Mouse (Mus musculus) myocyte (in vitro differentiated cells): ENCODE data around the gene Nxn. TPM values are rescaled to one million over a fixed set of nuclear protein-coding genes. Genes with fewer than 3 reads are reported as not detected.

Source experiments
- H3K27me3 ChIP-seq: one replicate; pipeline ENCODE4 v1.6.1; 2011; ENCODE audit not compliant: control insufficient read depth, insufficient read depth, insufficient read length
- H3K36me3 ChIP-seq: one replicate; pipeline ENCODE4 v1.6.1; 2011; ENCODE audit not compliant: control insufficient read depth, insufficient read depth
- H3K4me2 ChIP-seq: one replicate; pipeline ENCODE4 v1.6.1; 2011; ENCODE audit warnings: low read depth, control low read depth
- H3K4me3 ChIP-seq: one replicate; pipeline ENCODE4 v1.5.1; 2011; ENCODE audit warnings: mild to moderate bottlenecking, control low read depth, moderate library complexity
- H3K79me2 ChIP-seq: one replicate; pipeline ENCODE4 v1.6.1; 2011; ENCODE audit not compliant: control insufficient read depth, insufficient read depth
- H3ac ChIP-seq: one replicate; pipeline ENCODE4 v1.6.1; 2011; ENCODE audit not compliant: control insufficient read depth, insufficient read length
- CEBPB ChIP-seq: IDR thresholded peaks from 2 replicates; pipeline ENCODE4 v1.6.1; 2011; ENCODE audit warnings: mild to moderate bottlenecking, moderate library complexity; ENCODE audit not compliant: poor library complexity, insufficient read depth, severe bottlenecking
- E2F4 ChIP-seq: IDR thresholded peaks from one replicate; pipeline ENCODE4 v1.6.1; 2011; ENCODE audit warnings: mild to moderate bottlenecking, control low read depth, moderate library complexity; ENCODE audit not compliant: insufficient read depth
- MAX ChIP-seq: IDR thresholded peaks from one replicate; pipeline ENCODE4 v1.6.1; 2011; ENCODE audit warnings: low read depth, mild to moderate bottlenecking, control low read depth
- MYOD1 ChIP-seq, 3 experiments: IDR thresholded peaks; one replicate each; pipeline ENCODE4 v1.6.1; 2011; ENCODE audit warnings: control low read depth in 2 of 3, low read depth in 2 of 3, mild to moderate bottlenecking in 2 of 3, moderate library complexity in 1 of 3; ENCODE audit not compliant: insufficient read length in 2 of 3, control insufficient read depth in 1 of 3
- MYOG ChIP-seq, 3 experiments: IDR thresholded peaks; one replicate each; pipeline ENCODE4 v1.6.1; 2011; ENCODE audit warnings: control low read depth in 2 of 3, low read depth in 2 of 3, mild to moderate bottlenecking in 2 of 3; ENCODE audit not compliant: insufficient read length in 2 of 3, control insufficient read depth in 1 of 3, insufficient read depth in 1 of 3
- POLR2A ChIP-seq: IDR thresholded peaks from one replicate; pipeline ENCODE4 v1.6.1; 2011; ENCODE audit warnings: low read depth, mild to moderate bottlenecking, control low read depth, moderate library complexity; ENCODE audit not compliant: insufficient read length
- POLR2AphosphoS2 ChIP-seq: IDR thresholded peaks from one replicate; pipeline ENCODE4 v1.6.1; 2011; ENCODE audit warnings: low read depth, control low read depth; ENCODE audit not compliant: insufficient read length
- REST ChIP-seq: IDR thresholded peaks from one replicate; pipeline ENCODE4 v1.6.1; 2011; ENCODE audit warnings: mild to moderate bottlenecking, control low read depth, moderate library complexity; ENCODE audit not compliant: insufficient read depth, insufficient read length
- SRF ChIP-seq: IDR thresholded peaks from one replicate; pipeline ENCODE4 v1.6.1; 2011; ENCODE audit warnings: low read depth; ENCODE audit not compliant: control insufficient read depth, insufficient read length
- TCF12 ChIP-seq: IDR thresholded peaks from one replicate; pipeline ENCODE4 v1.6.1; 2011; ENCODE audit warnings: mild to moderate bottlenecking, control low read depth; ENCODE audit not compliant: poor library complexity, insufficient read depth, severe bottlenecking
- TCF3 ChIP-seq: IDR thresholded peaks from one replicate; pipeline ENCODE4 v1.6.1; 2011; ENCODE audit warnings: low read depth, control low read depth; ENCODE audit not compliant: insufficient read length
- USF1 ChIP-seq: IDR thresholded peaks from one replicate; pipeline ENCODE4 v1.6.1; 2011; ENCODE audit warnings: low read depth, mild to moderate bottlenecking, control low read depth, moderate library complexity
- polyA plus RNA-seq: library from polyadenylated mRNA; unstranded; fragments of >200 nt; fragmentation: generic; extraction: Trizol; gene quantifications from one replicate; pipeline ENCODE4 v1.2.1, GENCODE M21; 2012; ENCODE audit warnings: missing spikeins

The Nxn gene
- polyA plus RNA-seq, 1 experiment = 76.8 TPM

DNA sequence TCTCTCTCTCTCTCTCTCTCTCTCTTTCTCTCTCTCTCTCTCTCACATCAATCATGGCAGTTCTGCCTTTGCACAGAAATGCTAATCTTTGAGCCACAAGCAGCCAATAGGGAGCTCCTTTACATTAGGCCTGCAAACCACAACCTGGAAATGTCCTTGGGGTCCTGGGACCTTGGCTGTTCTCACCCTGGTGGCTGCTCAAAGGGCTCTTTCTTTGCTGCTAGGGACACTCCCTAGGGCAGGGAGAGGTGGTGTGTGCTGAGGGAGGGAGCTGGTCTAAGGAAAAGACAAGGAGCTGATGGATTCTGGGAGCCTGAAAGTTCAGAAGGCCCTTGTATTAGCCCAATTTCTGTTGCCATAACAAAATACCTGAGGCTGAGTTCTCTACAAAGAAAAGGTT, 28.4 kb downstream of the Nxn start:
- Histone ChIP-seq H3K4me3 (no peak overlapping the region), H3K79me2 (peaks cover 58% of the 10 kb centered on the region), H3K27me3 (no peaks in the 10 kb centered on the region), H3K4me2 (no peak overlapping the region), H3K36me3 (no peaks in the 10 kb centered on the region), H3ac (no peak overlapping the region)
- TF ChIP-seq SRF (no peak), TCF3 (no peak), MYOD1 (IDR thresholded peaks at IDR 0.05; ENCODE audit: control insufficient read depth in 1 of 3, insufficient read length in 2 of 3, low read depth in 2 of 3) (no peak), REST (no peak), MAX (no peak), E2F4 (no peak)

- no peak overlapping the region for H3ac ChIP-seq
These were observed 32.2 kb downstream of the Nxn start for GRCm38 (mm10) chr11:76366720-76367119.

DNA sequence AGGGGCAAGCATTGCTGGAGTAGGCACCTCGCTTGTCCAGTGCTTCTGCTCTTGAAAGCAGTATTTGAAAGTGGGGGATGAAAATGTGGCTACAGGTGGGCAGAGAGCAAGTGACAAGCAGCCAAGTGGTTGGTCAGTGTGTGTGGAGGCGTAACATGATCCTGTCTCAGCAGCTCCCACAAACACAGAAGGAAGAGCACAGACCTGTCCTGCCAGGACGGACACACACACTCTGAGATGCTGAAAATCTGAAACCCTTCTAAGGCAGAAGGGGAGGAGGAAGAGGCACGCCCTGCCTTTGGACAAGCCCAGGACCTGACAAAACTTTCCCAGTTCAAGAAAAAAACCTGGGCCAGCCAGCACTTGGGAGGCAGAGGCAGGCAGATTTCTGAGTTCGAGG, 34.9 kb downstream of the Nxn start:
- H3K4me3 ChIP-seq = no peak overlapping the region
- TF ChIP-seq SRF = no peak
- TF ChIP-seq MYOD1 (IDR thresholded peaks at IDR 0.05; ENCODE audit: control insufficient read depth in 1 of 3, insufficient read length in 2 of 3, low read depth in 2 of 3) = no peak
- no peak for TF ChIP-seq MAX
- no peak for TF ChIP-seq REST
- TF ChIP-seq POLR2A = no peak
- no peak for TF ChIP-seq TCF12
- no peak for TF ChIP-seq CEBPB
- TF ChIP-seq USF1 = no peak
- TF ChIP-seq POLR2AphosphoS2 = no peak
- TF ChIP-seq TCF3 = no peak

More at GRCm38 (mm10) chr11:76366720-76367119, 32.2 kb downstream of the Nxn start:
- Histone ChIP-seq H3K4me3 (no peak overlapping the region), H3K27me3 (no peaks in the 10 kb centered on the region), H3K36me3 (no peaks in the 10 kb centered on the region), H3K79me2 (peaks cover 52% of the 10 kb centered on the region), H3K4me2 (no peak overlapping the region)
- TF ChIP-seq POLR2AphosphoS2 (no peak), TCF12 (no peak), MYOG (IDR thresholded peaks at IDR 0.05; ENCODE audit: control insufficient read depth in 1 of 3, insufficient read depth in 1 of 3, insufficient read length in 2 of 3, low read depth in 2 of 3) (no peak), MAX (no peak), E2F4 (no peak), MYOD1 (IDR thresholded peaks at IDR 0.05; ENCODE audit: control insufficient read depth in 1 of 3, insufficient read length in 2 of 3, low read depth in 2 of 3) (no peak), TCF3 (no peak), REST (no peak), CEBPB (no peak)

DNA sequence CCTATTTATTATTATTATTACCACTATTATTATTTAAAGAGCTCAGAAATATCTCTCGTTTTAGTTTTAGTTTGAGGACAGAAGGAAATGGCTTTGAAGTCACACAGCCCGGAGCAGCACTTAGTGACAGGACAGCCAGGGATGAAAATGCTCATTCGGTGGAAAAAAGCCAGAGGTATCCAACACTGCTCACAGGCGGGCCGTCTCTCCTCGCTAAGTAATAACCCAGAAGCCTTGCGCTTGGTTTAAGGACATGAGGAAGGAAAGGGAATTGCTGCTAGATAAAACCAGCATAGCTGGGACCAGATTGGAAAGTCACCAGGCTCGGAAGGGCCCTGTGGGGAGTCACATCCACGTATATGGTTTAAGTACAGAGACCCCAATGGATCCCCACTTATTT, 35.3 kb downstream of the Nxn start:
- H3K4me3 ChIP-seq = no peak overlapping the region
- H3K36me3 ChIP-seq = no peaks in the 10 kb centered on the region
- H3K4me2 ChIP-seq = no peak overlapping the region
- H3ac ChIP-seq = no peak overlapping the region
- H3K27me3 ChIP-seq = no peaks in the 10 kb centered on the region
- peaks cover 57% of the 10 kb centered on the region for H3K79me2 ChIP-seq
- TF ChIP-seq POLR2AphosphoS2 = no peak
- no peak for TF ChIP-seq POLR2A
- TF ChIP-seq MAX = no peak
- TF ChIP-seq MYOD1 (IDR thresholded peaks at IDR 0.05; ENCODE audit: control insufficient read depth in 1 of 3, insufficient read length in 2 of 3, low read depth in 2 of 3) = no peak
- no peak for TF ChIP-seq REST
- no peak for TF ChIP-seq E2F4
- TF ChIP-seq CEBPB = no peak
- TF ChIP-seq TCF12 = no peak
- TF ChIP-seq USF1 = no peak
- no peak for TF ChIP-seq MYOG (IDR thresholded peaks at IDR 0.05; ENCODE audit: control insufficient read depth in 1 of 3, insufficient read depth in 1 of 3, insufficient read length in 2 of 3, low read depth in 2 of 3)

More for the DNA sequence above, 34.9 kb downstream of the Nxn start:
- Histone ChIP-seq H3K36me3 (no peaks in the 10 kb centered on the region), H3K4me2 (no peak overlapping the region), H3K79me2 (peaks cover 59% of the 10 kb centered on the region), H3ac (no peak overlapping the region), H3K27me3 (no peaks in the 10 kb centered on the region)

GRCm38 (mm10) chr11:76363178-76363577, 35.8 kb downstream of the Nxn start:
- Histone ChIP-seq H3K36me3 (no peaks in the 10 kb centered on the region), H3K4me3 (no peak overlapping the region), H3ac (no peak overlapping the region), H3K79me2 (peaks cover 60% of the 10 kb centered on the region), H3K27me3 (no peaks in the 10 kb centered on the region), H3K4me2 (no peak overlapping the region)
- TF ChIP-seq REST = no peak
- no peak for TF ChIP-seq TCF3
- TF ChIP-seq POLR2A = no peak
- no peak for TF ChIP-seq E2F4
- no peak for TF ChIP-seq POLR2AphosphoS2
- no peak for TF ChIP-seq TCF12
- no peak for TF ChIP-seq CEBPB
- TF ChIP-seq MAX = no peak
- no peak for TF ChIP-seq MYOG (IDR thresholded peaks at IDR 0.05; ENCODE audit: control insufficient read depth in 1 of 3, insufficient read depth in 1 of 3, insufficient read length in 2 of 3, low read depth in 2 of 3)
- no peak for TF ChIP-seq SRF
- no peak for TF ChIP-seq USF1
- TF ChIP-seq MYOD1 (IDR thresholded peaks at IDR 0.05; ENCODE audit: control insufficient read depth in 1 of 3, insufficient read length in 2 of 3, low read depth in 2 of 3) = no peak
